Mouse (Mus musculus): ENCODE results near the gene Zfhx3. TPM values are rescaled to one million over a fixed set of nuclear protein-coding genes. Genes with fewer than 3 reads are reported as not detected.

The Zfhx3 gene
- polyA plus RNA-seq, 1 experiment from 2014 or later, result 14.4 TPM

DNA sequence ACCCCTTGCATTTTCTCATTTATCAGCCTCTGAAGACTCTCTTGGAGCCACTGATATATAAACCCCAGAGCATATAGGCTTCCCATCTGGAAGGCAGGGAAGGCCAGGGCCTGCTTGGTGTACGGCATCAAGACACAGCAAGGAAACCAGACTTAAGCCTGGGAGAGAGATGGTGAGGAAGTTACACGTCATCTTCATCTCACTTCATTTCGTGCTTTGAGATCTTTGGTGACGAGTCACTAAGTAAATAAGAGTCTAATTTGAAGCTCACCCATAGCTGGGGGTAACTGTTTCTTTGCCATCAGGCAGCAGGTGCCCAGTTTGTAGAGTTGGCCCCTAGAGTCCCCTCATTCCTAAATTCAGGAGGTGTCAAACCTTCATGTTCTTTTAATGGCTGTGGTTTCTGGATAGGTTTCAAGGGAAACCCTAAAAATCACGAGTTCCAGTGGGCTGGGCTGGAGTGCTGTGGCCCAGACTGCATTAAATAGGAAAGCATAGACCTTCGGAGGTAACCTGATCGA, 773.9 kb downstream of the Zfhx3 start:
- Histone ChIP-seq H3K27ac (replicated peaks) (0 out of 2 replicates have a peak overlapping the region, but pooled peaks have one; percentile 55), H3K27me3 (ENCODE audit: low read depth, poor library complexity, severe bottlenecking) (peaks cover 13% of the 10 kb centered on the region), H3K36me3 (no peaks in the 10 kb centered on the region), H3K9me3 (replicated peaks) (no peaks in the 10 kb centered on the region), H3K4me3 (peak overlapping the region; percentile 89), H3K4me1 (peaks cover 100% of the 10 kb centered on the region)
- WGBS, result 45% methylated on average over 7 of the region's 7 CpGs
- DNase-seq (ENCODE audit: low spot score), result no peak

DNA sequence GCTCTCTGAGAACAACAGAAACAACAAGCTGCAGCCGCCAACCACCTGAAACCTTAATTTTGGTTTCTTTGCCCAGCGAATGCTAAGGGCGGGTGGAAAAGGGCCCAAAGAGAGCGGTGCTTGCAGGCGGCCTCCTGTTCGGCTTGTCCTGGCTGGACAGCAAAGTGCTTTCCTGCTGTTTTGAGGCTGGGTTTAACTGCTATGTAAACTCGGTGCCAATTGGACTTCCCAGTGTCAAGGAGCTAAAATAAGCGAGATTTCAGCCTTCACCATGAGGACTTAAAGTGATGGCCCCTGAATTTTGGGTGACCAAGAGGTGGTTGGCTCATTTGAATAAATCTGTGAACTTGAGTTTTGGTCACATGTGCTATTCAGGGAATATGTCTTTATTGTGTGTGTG, 775.1 kb downstream of the Zfhx3 start:
- Histone ChIP-seq H3K9me3 (replicated peaks) (no peaks in the 10 kb centered on the region), H3K36me3 (no peaks in the 10 kb centered on the region), H3K4me3 (peak overlapping the region; percentile 89), H3K27ac (replicated peaks) (peak overlapping the region; percentile 50; the same call in 1 of the 2 replicates), H3K4me1 (peaks cover 100% of the 10 kb centered on the region), H3K27me3 (ENCODE audit: low read depth, poor library complexity, severe bottlenecking) (peaks cover 14% of the 10 kb centered on the region)
- no peak for DNase-seq (ENCODE audit: low spot score)
- 26% methylated on average over 8 of the region's 8 CpGs for WGBS

DNA sequence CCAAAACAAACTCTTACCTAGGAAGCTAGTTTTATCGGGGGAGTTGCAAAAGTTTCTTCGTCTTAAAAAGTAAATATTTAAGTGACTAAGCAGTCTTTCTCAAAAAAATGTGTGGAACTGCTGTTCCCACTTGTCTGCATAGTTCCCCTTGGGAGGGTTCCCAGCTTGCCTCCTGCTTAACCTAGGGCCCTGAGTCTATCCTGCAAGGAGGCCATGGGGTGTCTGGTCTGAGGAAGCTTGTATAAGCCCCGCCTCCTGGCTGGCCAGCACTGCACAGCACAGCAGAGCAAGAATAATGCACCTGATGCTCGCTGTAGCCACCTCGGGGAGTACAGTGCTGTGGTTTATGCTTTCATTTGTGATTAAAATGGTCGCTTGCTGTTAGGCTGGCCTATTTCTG, 775.6 kb downstream of the Zfhx3 start:
- Histone ChIP-seq H3K4me3 (peak overlapping the region; percentile 89), H3K36me3 (no peaks in the 10 kb centered on the region), H3K4me1 (peaks cover 100% of the 10 kb centered on the region), H3K9me3 (replicated peaks) (no peaks in the 10 kb centered on the region), H3K27ac (replicated peaks) (peak overlapping the region; percentile 72), H3K27me3 (ENCODE audit: low read depth, poor library complexity, severe bottlenecking) (peaks cover 14% of the 10 kb centered on the region)
- 27% methylated on average over 6 of the region's 6 CpGs for WGBS
- DNase-seq (ENCODE audit: low spot score), result no peak

DNA sequence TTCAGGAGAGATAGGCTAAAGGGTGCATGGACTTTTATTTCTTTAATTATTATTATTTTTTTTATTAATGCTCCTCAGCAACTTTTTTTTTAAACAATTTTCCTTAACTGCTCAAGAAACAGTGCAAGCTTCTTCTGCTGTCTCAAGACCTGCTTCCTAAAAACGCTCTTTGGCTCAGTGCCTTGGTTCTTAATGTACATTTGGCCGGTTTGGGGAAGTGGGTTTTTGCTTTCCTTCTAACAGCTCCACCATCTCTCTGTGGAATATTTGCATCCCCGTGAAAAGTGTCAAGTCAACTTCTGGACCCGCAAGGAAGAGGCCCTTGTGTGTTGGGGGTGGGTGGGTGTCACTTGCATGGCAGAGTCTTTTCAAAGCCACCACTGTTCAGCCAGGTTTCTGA, 778.4 kb downstream of the Zfhx3 start:
- WGBS, result 74% methylated on average over 4 of the region's 4 CpGs
- H3K4me3 ChIP-seq, result no peak overlapping the region
- DNase-seq (ENCODE audit: low spot score), result no peak
- H3K4me1 ChIP-seq, result peaks cover 100% of the 10 kb centered on the region
- H3K9me3 ChIP-seq (replicated peaks), result no peaks in the 10 kb centered on the region
- H3K27me3 ChIP-seq (ENCODE audit: low read depth, poor library complexity, severe bottlenecking), result peaks cover 14% of the 10 kb centered on the region
- H3K27ac ChIP-seq (replicated peaks), result no peak overlapping the region
- H3K36me3 ChIP-seq, result no peaks in the 10 kb centered on the region

DNA sequence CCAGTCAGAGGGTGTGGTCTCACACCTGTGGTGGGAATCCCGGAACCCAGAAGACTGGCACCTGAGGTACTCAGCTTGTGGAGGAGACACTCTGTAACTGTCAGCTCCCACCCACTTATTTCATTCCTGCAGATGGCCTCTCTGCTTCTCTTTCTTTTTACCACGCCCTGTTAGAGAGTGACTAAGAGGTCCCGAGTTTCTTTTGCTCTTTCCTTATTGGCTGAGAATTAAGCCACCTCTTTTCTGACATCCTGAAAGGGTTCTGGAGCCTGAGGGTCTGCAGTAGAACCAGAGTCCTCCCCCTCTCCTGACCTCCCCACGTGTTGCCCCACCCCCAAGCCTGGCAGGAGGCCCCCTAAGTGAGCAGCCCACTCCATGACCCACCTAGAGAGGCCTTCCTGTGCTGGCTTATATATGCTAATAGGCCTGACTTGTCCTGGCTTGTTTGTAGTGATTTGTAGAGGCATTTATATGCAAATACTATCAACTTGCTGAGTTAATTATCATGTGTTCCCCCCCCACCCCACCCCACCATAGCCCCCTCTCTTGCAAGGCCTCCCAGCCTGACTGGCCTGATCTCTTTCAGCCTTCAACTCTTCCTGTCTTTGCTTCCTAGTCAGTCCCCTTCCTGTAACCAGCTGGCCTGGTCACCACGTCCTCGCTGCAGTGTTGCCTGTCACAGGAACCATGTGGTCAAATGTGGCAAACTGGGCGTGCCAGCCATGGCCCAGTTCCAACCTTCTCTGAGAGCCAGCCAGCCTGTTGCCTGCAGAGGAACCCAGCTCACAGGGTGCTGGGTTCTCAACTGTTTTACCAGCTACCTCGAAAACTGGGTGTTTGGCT, 780.4 kb downstream of the Zfhx3 start:
- no peak for DNase-seq (ENCODE audit: low spot score)
- Histone ChIP-seq H3K27me3 (ENCODE audit: low read depth, poor library complexity, severe bottlenecking) (peaks cover 9% of the 10 kb centered on the region), H3K27ac (replicated peaks) (peak overlapping the region; percentile 69), H3K9me3 (replicated peaks) (no peaks in the 10 kb centered on the region), H3K4me3 (peak overlapping the region; percentile 22; the same call in 1 of the 2 replicates), H3K4me1 (peaks cover 100% of the 10 kb centered on the region), H3K36me3 (no peaks in the 10 kb centered on the region)
- 9% methylated on average over 8 of the region's 8 CpGs for WGBS

DNA sequence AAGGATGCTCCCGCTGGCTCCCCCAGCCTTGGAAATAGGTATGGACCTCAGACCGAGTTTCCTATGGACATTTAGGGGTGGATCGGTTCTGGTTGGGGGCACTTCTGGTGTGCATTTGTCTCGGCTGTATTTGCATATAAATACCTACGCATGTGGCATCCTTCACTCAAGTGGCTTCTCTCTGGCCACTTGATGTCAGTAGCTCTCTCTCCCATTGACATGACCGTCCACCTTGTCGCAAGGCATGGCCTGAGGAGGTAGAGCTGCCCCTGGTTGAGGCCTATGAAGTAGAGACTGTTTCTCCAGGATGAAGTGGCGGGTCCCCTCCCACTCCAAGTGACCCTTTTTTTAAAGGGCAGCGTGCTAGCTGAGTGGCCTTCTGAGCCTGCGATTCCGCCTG, 781.2 kb downstream of the Zfhx3 start:
- Histone ChIP-seq H3K9me3 (replicated peaks) (no peaks in the 10 kb centered on the region), H3K36me3 (no peaks in the 10 kb centered on the region), H3K27me3 (ENCODE audit: low read depth, poor library complexity, severe bottlenecking) (peaks cover 9% of the 10 kb centered on the region), H3K4me1 (peaks cover 100% of the 10 kb centered on the region), H3K27ac (replicated peaks) (0 out of 2 replicates have a peak overlapping the region, but pooled peaks have one; percentile 69), H3K4me3 (0 out of 2 replicates have a peak overlapping the region, but pooled peaks have one; percentile 22)
- DNase-seq (ENCODE audit: low spot score), result no peak
- WGBS, result 26% methylated on average over 11 of the region's 11 CpGs

DNA sequence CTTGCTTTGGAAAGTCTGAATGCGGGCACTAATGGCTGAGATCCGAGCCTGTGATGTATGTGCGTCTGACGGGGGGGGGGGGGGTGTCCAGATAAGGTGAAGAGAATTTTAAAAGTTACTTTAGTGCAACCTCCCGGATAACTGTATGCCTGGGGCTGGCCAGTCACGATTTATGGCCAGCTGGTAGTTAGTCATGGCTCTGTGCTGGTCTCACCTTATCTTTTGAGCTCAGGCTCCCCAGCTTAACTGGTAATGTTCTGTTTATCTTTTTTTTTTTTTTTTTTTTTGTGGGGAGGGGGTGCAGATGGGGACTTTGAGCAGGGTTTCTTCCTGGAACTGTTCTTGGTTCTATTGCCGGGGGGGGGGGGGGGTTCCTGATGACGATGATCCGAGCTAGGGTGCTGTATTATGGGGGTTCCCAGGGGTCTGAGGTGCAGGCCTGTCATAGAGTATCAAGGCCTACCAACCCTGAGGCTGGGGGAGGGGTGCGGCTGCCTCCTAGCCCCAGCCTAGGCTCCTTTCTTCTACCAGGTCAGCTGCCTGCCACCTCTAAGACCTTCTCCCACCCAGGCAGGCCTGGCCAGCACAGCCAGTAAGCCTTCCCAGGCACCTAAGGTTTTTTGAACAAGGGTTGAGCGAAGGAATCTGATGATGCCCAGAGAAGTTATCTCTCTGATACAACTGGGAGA, 782.5 kb downstream of the Zfhx3 start:
- Histone ChIP-seq H3K27ac (replicated peaks) (peak overlapping the region; percentile 83), H3K27me3 (ENCODE audit: low read depth, poor library complexity, severe bottlenecking) (peaks cover 6% of the 10 kb centered on the region), H3K4me1 (peaks cover 100% of the 10 kb centered on the region), H3K9me3 (replicated peaks) (no peaks in the 10 kb centered on the region), H3K36me3 (no peaks in the 10 kb centered on the region), H3K4me3 (peak overlapping the region; percentile 30; the same call in 1 of the 2 replicates)
- 28% methylated on average over 11 of the region's 11 CpGs for WGBS
- DNase-seq (ENCODE audit: low spot score), result no peak

DNA sequence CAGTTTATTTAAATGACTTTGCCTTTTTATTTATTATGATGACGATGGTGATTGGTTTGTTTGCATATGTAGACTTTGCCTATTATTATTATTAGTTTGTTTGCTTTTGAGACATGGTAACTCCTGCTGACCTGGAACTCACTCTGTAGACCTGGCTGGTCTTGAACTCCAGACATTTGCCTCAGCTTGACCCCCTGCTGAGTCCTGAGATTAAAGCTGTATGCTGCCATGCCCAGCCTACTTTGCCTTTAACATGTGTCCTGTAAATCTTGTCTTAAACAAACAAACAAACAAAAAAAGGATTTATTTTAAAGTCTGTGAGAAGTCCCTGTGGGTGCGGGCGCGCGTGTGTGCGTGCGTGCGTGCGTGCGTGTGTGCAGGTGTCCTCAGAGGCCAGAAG, 783.2 kb downstream of the Zfhx3 start:
- Histone ChIP-seq H3K27me3 (ENCODE audit: low read depth, poor library complexity, severe bottlenecking) (peaks cover 6% of the 10 kb centered on the region), H3K4me3 (peak overlapping the region; percentile 33; the same call in 1 of the 2 replicates), H3K36me3 (no peaks in the 10 kb centered on the region), H3K27ac (replicated peaks) (peak overlapping the region; percentile 83), H3K9me3 (replicated peaks) (no peaks in the 10 kb centered on the region), H3K4me1 (peaks cover 100% of the 10 kb centered on the region)
- WGBS, result 23% methylated on average over 10 of the region's 10 CpGs
- DNase-seq (ENCODE audit: low spot score), result no peak

DNA sequence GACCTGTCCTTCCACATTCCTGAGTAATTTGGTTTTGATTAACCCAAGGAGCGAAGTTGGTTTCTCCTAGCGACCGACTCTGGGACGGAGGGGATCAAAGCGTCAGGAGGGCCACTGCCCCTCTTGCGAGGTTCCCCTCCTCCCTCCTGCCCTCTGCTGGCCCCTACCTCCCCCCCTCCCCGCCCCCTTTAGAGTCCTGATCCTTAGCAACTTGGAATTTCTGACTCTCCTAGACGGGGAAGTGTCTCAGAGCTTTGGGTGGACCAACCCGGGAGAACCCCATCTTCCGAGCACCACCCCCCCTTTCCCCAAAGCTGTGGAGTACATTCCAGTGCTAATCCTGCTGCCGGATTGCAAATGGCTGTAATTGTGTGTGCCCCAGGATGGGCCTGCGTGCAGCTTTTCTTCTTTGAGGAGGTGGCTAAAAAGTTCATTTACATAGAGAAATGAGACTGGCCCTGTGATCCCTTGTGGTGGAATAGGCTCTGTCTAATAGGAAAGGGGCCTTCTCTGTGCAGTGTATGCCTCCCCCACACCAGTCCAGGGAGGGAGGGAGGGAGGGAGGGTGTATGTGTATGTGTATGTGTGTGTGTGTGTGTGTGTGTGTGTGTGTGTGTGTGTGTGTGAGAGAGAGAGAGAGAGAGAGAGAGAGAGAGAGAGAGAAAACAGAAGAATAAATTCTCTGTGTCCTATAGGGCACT, 784.2 kb downstream of the Zfhx3 start:
- Histone ChIP-seq H3K36me3 (no peaks in the 10 kb centered on the region), H3K9me3 (replicated peaks) (no peaks in the 10 kb centered on the region), H3K4me3 (peak overlapping the region; percentile 33), H3K27me3 (ENCODE audit: low read depth, poor library complexity, severe bottlenecking) (no peaks in the 10 kb centered on the region), H3K27ac (replicated peaks) (peak overlapping the region; percentile 83), H3K4me1 (peaks cover 100% of the 10 kb centered on the region)
- DNase-seq (ENCODE audit: low spot score), result peak; percentile 85
- WGBS, result under 1% methylated on average over 12 of the region's 12 CpGs

DNA sequence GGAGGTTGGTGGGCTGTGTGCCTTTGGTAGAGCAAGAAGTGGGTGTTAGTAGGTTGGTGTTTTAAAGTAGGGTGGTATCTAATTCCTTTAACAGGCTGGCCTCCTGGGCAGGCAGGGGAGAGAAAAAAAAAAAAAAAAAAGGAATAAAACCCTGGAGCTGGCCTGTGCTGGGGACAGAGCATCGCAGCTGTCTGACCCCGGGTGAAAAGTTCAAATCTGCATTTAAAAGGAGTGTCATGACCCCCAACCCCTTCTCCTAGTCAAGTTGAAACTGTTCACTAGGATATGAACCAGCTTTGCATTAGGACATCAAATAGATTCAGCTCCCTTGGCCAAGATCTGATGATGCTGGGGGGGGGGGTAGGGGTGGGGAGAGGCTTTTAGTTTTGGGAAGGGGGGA, 786.7 kb downstream of the Zfhx3 start:
- Histone ChIP-seq H3K27me3 (ENCODE audit: low read depth, poor library complexity, severe bottlenecking) (no peaks in the 10 kb centered on the region), H3K27ac (replicated peaks) (peak overlapping the region; percentile 83), H3K4me3 (peak overlapping the region; percentile 42), H3K4me1 (peaks cover 100% of the 10 kb centered on the region), H3K36me3 (0 out of 2 replicates have a peak, but pooled peaks cover 2% of the 10 kb centered on the region), H3K9me3 (replicated peaks) (no peaks in the 10 kb centered on the region)
- DNase-seq (ENCODE audit: low spot score), result peak; percentile 56
- 3% methylated on average over 2 of the region's 2 CpGs for WGBS

DNA sequence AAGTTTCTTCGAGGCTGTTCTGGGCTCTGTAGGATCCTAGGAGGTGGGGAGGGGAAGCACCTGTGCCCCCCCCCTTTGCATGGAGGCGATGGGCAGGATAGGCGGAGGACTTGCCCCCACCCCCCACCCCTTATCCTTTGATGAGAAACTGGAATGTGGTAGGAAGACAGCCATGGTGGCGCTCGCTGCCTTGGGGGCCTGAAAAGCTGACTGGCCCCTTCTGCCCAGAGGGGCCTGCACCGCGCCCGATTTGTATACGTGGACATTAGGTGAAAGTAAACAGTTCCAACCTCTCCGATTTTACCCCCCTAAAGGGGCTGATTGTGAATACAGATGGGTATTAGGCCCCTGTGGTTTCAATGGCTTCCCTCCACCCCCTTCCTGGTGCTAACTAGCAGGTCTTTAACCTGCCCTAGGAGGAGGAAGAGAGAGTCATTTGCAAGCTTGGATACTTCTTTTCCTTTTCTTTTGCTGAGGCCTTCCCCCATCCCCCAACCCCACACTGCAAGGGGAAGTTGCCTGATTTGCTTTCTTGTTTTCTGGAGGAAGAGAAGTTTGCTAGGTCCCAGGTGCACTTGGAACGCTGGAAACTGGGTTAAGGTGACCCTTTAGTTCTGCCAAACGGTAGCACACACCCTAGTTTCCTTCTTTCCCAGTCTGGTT, 787.4 kb downstream of the Zfhx3 start:
- no peaks in the 10 kb centered on the region for H3K9me3 ChIP-seq (replicated peaks)
- H3K27me3 ChIP-seq (ENCODE audit: low read depth, poor library complexity, severe bottlenecking), result no peaks in the 10 kb centered on the region
- H3K4me3 ChIP-seq, result peak overlapping the region; percentile 42
- H3K36me3 ChIP-seq, result 0 out of 2 replicates have a peak, but pooled peaks cover 2% of the 10 kb centered on the region
- H3K27ac ChIP-seq (replicated peaks), result peak overlapping the region; percentile 83
- WGBS, result 2% methylated on average over 12 of the region's 12 CpGs
- no peak for DNase-seq (ENCODE audit: low spot score)
- H3K4me1 ChIP-seq, result peaks cover 99% of the 10 kb centered on the region
